Mouse (Mus musculus): ENCODE measurements around the gene Gm27021. TPM values are rescaled to one million over a fixed set of nuclear protein-coding genes. Genes with fewer than 3 reads are reported as not detected.

Gm27021 gene
- polyA plus RNA-seq, 1 experiment from 2014 or later, result 4.9 TPM

Other genes with a start within 250 kb of the Gm27021 start
- 49.6 and 65.3 TPM in 2 replicates for gene Gins2, start 78.8 kb downstream of the Gm27021 start, polyA plus RNA-seq (2016; fragmentation: Nextera tagmentation; extraction: Ambion mirVana)
- 6.9 and 7.2 TPM in 2 replicates for gene 1190005I06Rik, start 20.4 kb downstream of the Gm27021 start, polyA plus RNA-seq (2016; fragmentation: Nextera tagmentation; extraction: Ambion mirVana)
- 876 and 921 TPM in 2 replicates for gene Cox4i1, start 143 bp upstream of the Gm27021 start, polyA plus RNA-seq (2016; fragmentation: Nextera tagmentation; extraction: Ambion mirVana)
- gene Emc8, start 494 bp upstream of the Gm27021 start, polyA plus RNA-seq (2016; fragmentation: Nextera tagmentation; extraction: Ambion mirVana), result 181 and 194 TPM in 2 replicates
- 3.7 and 4.6 TPM in 2 replicates for gene Irf8, start 68.3 kb upstream of the Gm27021 start, polyA plus RNA-seq (2016; fragmentation: Nextera tagmentation; extraction: Ambion mirVana)

Measured in hindbrain, embryonic 12.5 days (tissue).